Mouse (Mus musculus): Measurements from ENCODE around the gene Phf19. TPM values are rescaled to one million over a fixed set of nuclear protein-coding genes. Genes with fewer than 3 reads are reported as not detected.

The Phf19 gene
- polyA plus RNA-seq, 1 experiment = 1.4 TPM

GRCm38 (mm10) chr2:34897820-34898219 lies 16.0 kb downstream of the Phf19 start:
- no peak overlapping the region for H3K27ac ChIP-seq (ENCODE audit: insufficient read depth, low read depth, low read length)

GRCm38 (mm10) chr2:34896821-34897460 lies 16.9 kb downstream of the Phf19 start:
- TF ChIP-seq POLR2A (IDR thresholded peaks at IDR 0.05; ENCODE audit: low read depth, low read length) (no peak), CTCF (IDR thresholded peaks at IDR 0.05; ENCODE audit: extremely low read depth, insufficient read length, insufficient replicate concordance, low read depth, low read length) (no peak)
- Histone ChIP-seq H3K27ac (ENCODE audit: insufficient read depth, low read depth, low read length) (no peak overlapping the region), H3K4me3 (ENCODE audit: low read depth, low read length) (no peak overlapping the region), H3K36me3 (ENCODE audit: control insufficient read depth, insufficient read depth, low read length) (no peaks in the 10 kb centered on the region), H3K27me3 (ENCODE audit: control insufficient read depth, insufficient read depth, low read length) (no peaks in the 10 kb centered on the region), H3K4me1 (ENCODE audit: control insufficient read depth, insufficient read depth, insufficient read length, low read length) (peaks cover 4% of the 10 kb centered on the region; the same call in 1 of the 2 replicates)
- 85% methylated on average over 17 of the region's 17 CpGs for WGBS

More at GRCm38 (mm10) chr2:34897820-34898219, 16.0 kb downstream of the Phf19 start:
- Histone ChIP-seq H3K36me3 (ENCODE audit: control insufficient read depth, insufficient read depth, low read length) (no peaks in the 10 kb centered on the region), H3K4me1 (ENCODE audit: control insufficient read depth, insufficient read depth, insufficient read length, low read length) (peaks cover 4% of the 10 kb centered on the region; the same call in 1 of the 2 replicates), H3K4me3 (ENCODE audit: low read depth, low read length) (no peak overlapping the region), H3K27me3 (ENCODE audit: control insufficient read depth, insufficient read depth, low read length) (no peaks in the 10 kb centered on the region)
- WGBS = 33% methylated on average over 10 of the region's 10 CpGs
- TF ChIP-seq POLR2A (IDR thresholded peaks at IDR 0.05; ENCODE audit: low read depth, low read length) (no peak), CTCF (IDR thresholded peaks at IDR 0.05; ENCODE audit: extremely low read depth, insufficient read length, insufficient replicate concordance, low read depth, low read length) (peak; percentile 69; the same call in 1 of the 2 replicates)

GRCm38 (mm10) chr2:34895503-34896113 lies 18.2 kb downstream of the Phf19 start:
- Histone ChIP-seq H3K36me3 (ENCODE audit: control insufficient read depth, insufficient read depth, low read length) (no peaks in the 10 kb centered on the region), H3K27me3 (ENCODE audit: control insufficient read depth, insufficient read depth, low read length) (no peaks in the 10 kb centered on the region), H3K4me1 (ENCODE audit: control insufficient read depth, insufficient read depth, insufficient read length, low read length) (peaks cover 4% of the 10 kb centered on the region; the same call in 1 of the 2 replicates), H3K4me3 (ENCODE audit: low read depth, low read length) (no peak overlapping the region), H3K27ac (ENCODE audit: insufficient read depth, low read depth, low read length) (no peak overlapping the region)
- WGBS = 87% methylated on average over 19 of the region's 19 CpGs
- TF ChIP-seq CTCF (IDR thresholded peaks at IDR 0.05; ENCODE audit: extremely low read depth, insufficient read length, insufficient replicate concordance, low read depth, low read length) = no peak
- no peak for TF ChIP-seq POLR2A (IDR thresholded peaks at IDR 0.05; ENCODE audit: low read depth, low read length)

GRCm38 (mm10) chr2:34893950-34894349 lies 19.9 kb downstream of the Phf19 start:
- TF ChIP-seq POLR2A (IDR thresholded peaks at IDR 0.05; ENCODE audit: low read depth, low read length) = no peak
- TF ChIP-seq CTCF (IDR thresholded peaks at IDR 0.05; ENCODE audit: extremely low read depth, insufficient read length, insufficient replicate concordance, low read depth, low read length) = no peak
- Histone ChIP-seq H3K4me1 (ENCODE audit: control insufficient read depth, insufficient read depth, insufficient read length, low read length) (no peaks in the 10 kb centered on the region), H3K4me3 (ENCODE audit: low read depth, low read length) (no peak overlapping the region), H3K27ac (ENCODE audit: insufficient read depth, low read depth, low read length) (no peak overlapping the region), H3K36me3 (ENCODE audit: control insufficient read depth, insufficient read depth, low read length) (no peaks in the 10 kb centered on the region), H3K27me3 (ENCODE audit: control insufficient read depth, insufficient read depth, low read length) (0 out of 2 replicates have a peak, but pooled peaks cover 2% of the 10 kb centered on the region)
- WGBS = 78% methylated on average over 5 of the region's 5 CpGs

- Histone ChIP-seq H3K4me1 (ENCODE audit: control insufficient read depth, insufficient read depth, insufficient read length, low read length) (peaks cover 2% of the 10 kb centered on the region; the same call in 1 of the 2 replicates), H3K4me3 (ENCODE audit: low read depth, low read length) (no peak overlapping the region), H3K36me3 (ENCODE audit: control insufficient read depth, insufficient read depth, low read length) (no peaks in the 10 kb centered on the region), H3K27ac (ENCODE audit: insufficient read depth, low read depth, low read length) (no peak overlapping the region), H3K27me3 (ENCODE audit: control insufficient read depth, insufficient read depth, low read length) (no peaks in the 10 kb centered on the region)
- no peak for TF ChIP-seq POLR2A (IDR thresholded peaks at IDR 0.05; ENCODE audit: low read depth, low read length)
- no peak for TF ChIP-seq CTCF (IDR thresholded peaks at IDR 0.05; ENCODE audit: extremely low read depth, insufficient read length, insufficient replicate concordance, low read depth, low read length)
- 82% methylated on average over 2 of the region's 2 CpGs for WGBS
Observed at GRCm38 (mm10) chr2:34884186-34884585, 29.6 kb downstream of the Phf19 start.

GRCm38 (mm10) chr2:34883190-34883589 lies 30.6 kb downstream of the Phf19 start:
- peaks cover 2% of the 10 kb centered on the region; the same call in 1 of the 2 replicates for H3K4me1 ChIP-seq (ENCODE audit: control insufficient read depth, insufficient read depth, insufficient read length, low read length)
- no peaks in the 10 kb centered on the region for H3K36me3 ChIP-seq (ENCODE audit: control insufficient read depth, insufficient read depth, low read length)
- H3K4me3 ChIP-seq (ENCODE audit: low read depth, low read length) = no peak overlapping the region
- WGBS = 21% methylated on average over 5 of the region's 5 CpGs
- H3K27me3 ChIP-seq (ENCODE audit: control insufficient read depth, insufficient read depth, low read length) = no peaks in the 10 kb centered on the region
- no peak overlapping the region for H3K27ac ChIP-seq (ENCODE audit: insufficient read depth, low read depth, low read length)
- TF ChIP-seq POLR2A (IDR thresholded peaks at IDR 0.05; ENCODE audit: low read depth, low read length) (no peak), CTCF (IDR thresholded peaks at IDR 0.05; ENCODE audit: extremely low read depth, insufficient read length, insufficient replicate concordance, low read depth, low read length) (no peak)

- Histone ChIP-seq H3K4me3 (ENCODE audit: low read depth, low read length) (no peak overlapping the region), H3K27ac (ENCODE audit: insufficient read depth, low read depth, low read length) (no peak overlapping the region), H3K4me1 (ENCODE audit: control insufficient read depth, insufficient read depth, insufficient read length, low read length) (peaks cover 2% of the 10 kb centered on the region; the same call in 1 of the 2 replicates), H3K36me3 (ENCODE audit: control insufficient read depth, insufficient read depth, low read length) (no peaks in the 10 kb centered on the region), H3K27me3 (ENCODE audit: control insufficient read depth, insufficient read depth, low read length) (no peaks in the 10 kb centered on the region)
- TF ChIP-seq CTCF (IDR thresholded peaks at IDR 0.05; ENCODE audit: extremely low read depth, insufficient read length, insufficient replicate concordance, low read depth, low read length) = no peak
- no peak for TF ChIP-seq POLR2A (IDR thresholded peaks at IDR 0.05; ENCODE audit: low read depth, low read length)
- WGBS = 58% methylated on average over 2 of the region's 2 CpGs
Observed at GRCm38 (mm10) chr2:34882757-34883156, 31.1 kb downstream of the Phf19 start.

All from small intestine, adult 2 months (tissue).